ENCODE assay signal across 8 mouse cellular contexts in the genomic region with DNA sequence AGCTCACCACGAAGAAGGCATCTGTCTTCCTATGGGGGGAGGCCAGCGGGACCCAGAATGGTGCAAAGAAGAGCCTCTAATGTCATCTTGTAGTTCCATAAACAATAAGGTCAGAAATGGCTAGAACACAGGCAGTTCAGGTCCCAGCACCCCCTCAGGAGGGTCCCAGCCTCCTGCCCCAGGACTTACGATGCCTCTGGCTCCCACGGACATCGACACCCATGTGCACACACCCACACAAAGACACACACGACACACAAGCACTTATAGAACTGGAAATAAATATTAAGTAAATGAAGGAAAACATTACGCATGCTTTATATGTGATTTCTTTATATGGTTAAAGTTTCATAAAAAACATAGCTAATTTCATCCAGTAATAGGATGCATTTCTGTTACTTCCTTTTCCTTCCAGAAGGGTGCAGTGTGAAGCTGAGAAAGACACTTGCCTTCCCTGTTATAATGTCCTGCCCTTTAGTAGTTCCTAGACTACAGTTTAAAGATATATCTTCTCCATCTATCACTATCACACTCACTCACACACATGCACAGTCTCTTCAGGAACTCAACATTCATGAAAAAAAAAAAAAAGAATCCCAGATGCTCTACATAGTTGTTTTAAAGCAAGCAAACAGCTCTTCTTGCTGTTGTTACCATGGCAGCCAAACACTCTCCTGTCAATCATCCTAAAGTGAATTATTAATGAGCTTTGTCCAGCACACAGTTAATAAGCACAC. TPM values are rescaled to one million over a fixed set of nuclear protein-coding genes. Genes with fewer than 3 reads are reported as not detected.
DNase-seq lines count a peak whose midpoint lies in the region; ATAC-seq and TF ChIP-seq lines count a peak whose summit lies in the region.

No protein-coding gene starts in this region.

- TF ChIP-seq POLR2A in small intestine, adult 2 months (IDR thresholded peaks at IDR 0.05; ENCODE audit: low read depth, low read length): no peak

- no peak overlapping the region for H3K27ac ChIP-seq in liver, postnatal 0 days (ENCODE audit: low read depth)
- no peak overlapping the region for H3K27ac ChIP-seq in liver, embryonic 12.5 days
- H3K27ac ChIP-seq in intestine, postnatal 0 days (ENCODE audit: low read depth, low read length): no peak overlapping the region
- no peak overlapping the region for H3K27ac ChIP-seq in small intestine, adult 2 months (ENCODE audit: insufficient read depth, low read depth, low read length)

- no peak overlapping the region for H3K9ac ChIP-seq in liver, postnatal 0 days (replicated peaks)
- no peak overlapping the region for H3K9ac ChIP-seq in liver, embryonic 12.5 days
- no peak overlapping the region for H3K9ac ChIP-seq in intestine, postnatal 0 days (ENCODE audit: low read depth, low read length)

- DNase-seq in liver, postnatal 0 days: no peak
- peak; percentile 22 for DNase-seq in fibroblast of lung, adult 2 months (ENCODE audit: low read depth)
- no peak for DNase-seq in spleen, adult 18-20 months
- DNase-seq in right cerebral cortex, adult 2 months (ENCODE audit: low spot score in 2 of 2): no peak
- DNase-seq in layer of hippocampus, adult 9-11 months: no peak

- 0 out of 2 replicates have a peak, but pooled peaks cover 2% of the 10 kb centered on the region for H3K27me3 ChIP-seq in liver, postnatal 0 days (ENCODE audit: insufficient read depth, low read length)
- H3K27me3 ChIP-seq in liver, embryonic 12.5 days (replicated peaks): 0 out of 2 replicates have a peak, but pooled peaks cover 4% of the 10 kb centered on the region
- no peaks in the 10 kb centered on the region for H3K27me3 ChIP-seq in intestine, postnatal 0 days (replicated peaks; ENCODE audit: control insufficient read depth, insufficient read depth, low read length)
- no peaks in the 10 kb centered on the region for H3K27me3 ChIP-seq in small intestine, adult 2 months (ENCODE audit: control insufficient read depth, insufficient read depth, low read length)

- H3K4me2 ChIP-seq in liver, postnatal 0 days (ENCODE audit: low read depth, low read length): no peak overlapping the region
- no peak overlapping the region for H3K4me2 ChIP-seq in liver, embryonic 12.5 days
- no peak overlapping the region for H3K4me2 ChIP-seq in intestine, postnatal 0 days (replicated peaks; ENCODE audit: low read depth)

- TF ChIP-seq EP300 in liver, postnatal 0 days (IDR thresholded peaks at IDR 0.05; ENCODE audit: low read depth): no peak

- no peaks in the 10 kb centered on the region for H3K36me3 ChIP-seq in liver, postnatal 0 days (replicated peaks; ENCODE audit: insufficient read depth, low read length)
- H3K36me3 ChIP-seq in liver, embryonic 12.5 days: no peaks in the 10 kb centered on the region
- H3K36me3 ChIP-seq in intestine, postnatal 0 days (ENCODE audit: control insufficient read depth, insufficient read depth): no peaks in the 10 kb centered on the region
- H3K36me3 ChIP-seq in small intestine, adult 2 months (ENCODE audit: control insufficient read depth, insufficient read depth, low read length): no peaks in the 10 kb centered on the region

- H3K4me1 ChIP-seq in liver, postnatal 0 days (ENCODE audit: insufficient read depth): no peaks in the 10 kb centered on the region
- no peaks in the 10 kb centered on the region for H3K4me1 ChIP-seq in liver, embryonic 12.5 days
- no peaks in the 10 kb centered on the region for H3K4me1 ChIP-seq in intestine, postnatal 0 days (replicated peaks; ENCODE audit: control insufficient read depth, insufficient read depth, low read length)
- no peaks in the 10 kb centered on the region for H3K4me1 ChIP-seq in small intestine, adult 2 months (ENCODE audit: control insufficient read depth, insufficient read depth, insufficient read length, low read length)

- ATAC-seq in liver, postnatal 0 days: no peak
- no peak for ATAC-seq in liver, embryonic 12.5 days
- no peak for ATAC-seq in intestine, postnatal 0 days

- H3K4me3 ChIP-seq in liver, postnatal 0 days (ENCODE audit: low read depth, low read length): no peak overlapping the region
- H3K4me3 ChIP-seq in liver, embryonic 12.5 days: no peak overlapping the region
- no peak overlapping the region for H3K4me3 ChIP-seq in intestine, postnatal 0 days (ENCODE audit: low read depth, low read length)
- H3K4me3 ChIP-seq in small intestine, adult 2 months (ENCODE audit: low read depth, low read length): peak overlapping the region; percentile 16; the same call in 1 of the 2 replicates

- WGBS in liver, postnatal 0 days (ENCODE audit: insufficient replicate concordance): 81% methylated on average over 7 of the region's 7 CpGs
- WGBS in liver, embryonic 12.5 days (ENCODE audit: insufficient replicate concordance): 73% methylated on average over 7 of the region's 7 CpGs
- 84% methylated on average over 7 of the region's 7 CpGs for WGBS in intestine, postnatal 0 days
- WGBS in small intestine, adult 2 months: 88% methylated on average over 7 of the region's 7 CpGs

- TF ChIP-seq CTCF in liver, postnatal 0 days (IDR thresholded peaks at IDR 0.05; ENCODE audit: low read depth): peak; percentile 66
- peak; percentile 75 for TF ChIP-seq CTCF in intestine, postnatal 0 days (IDR thresholded peaks at IDR 0.05; ENCODE audit: low read depth)
- no peak for TF ChIP-seq CTCF in small intestine, adult 2 months (IDR thresholded peaks at IDR 0.05; ENCODE audit: extremely low read depth, insufficient read length, insufficient replicate concordance, low read depth, low read length)

- no peaks in the 10 kb centered on the region for H3K9me3 ChIP-seq in liver, postnatal 0 days (ENCODE audit: low read length)
- no peaks in the 10 kb centered on the region for H3K9me3 ChIP-seq in liver, embryonic 12.5 days (replicated peaks)
- H3K9me3 ChIP-seq in intestine, postnatal 0 days (ENCODE audit: control insufficient read depth): no peaks in the 10 kb centered on the region

RNA-seq across cellular contexts. Expression of a gene that starts 27.1 kb away (rescaled TPM):
- 0.74 and 1.1 TPM in 2 replicates for polyA plus RNA-seq in liver, postnatal 0 days (2015; fragmentation: Nextera tagmentation; extraction: Ambion mirVana)
- 0.44 and 0.47 TPM in 2 replicates for polyA plus RNA-seq in liver, embryonic 12.5 days (2016; fragmentation: Nextera tagmentation; extraction: Ambion mirVana)
- polyA plus RNA-seq in intestine, postnatal 0 days (2015; fragmentation: Nextera tagmentation; extraction: Ambion mirVana): 0.09 and 0.27 TPM in 2 replicates
- polyA plus RNA-seq in small intestine, adult 2 months (2012; rRNA removed): 0.25 and 1.1 TPM in 2 replicates
